Mouse (Mus musculus): ENCODE measurements around the gene Tmem231.
"Not testable (repeated sequence)": the region's sequence is repeated elsewhere in the genome, so short reads cannot be mapped to it uniquely, and the experiment has no call there.

Gene Tmem231

DNA sequence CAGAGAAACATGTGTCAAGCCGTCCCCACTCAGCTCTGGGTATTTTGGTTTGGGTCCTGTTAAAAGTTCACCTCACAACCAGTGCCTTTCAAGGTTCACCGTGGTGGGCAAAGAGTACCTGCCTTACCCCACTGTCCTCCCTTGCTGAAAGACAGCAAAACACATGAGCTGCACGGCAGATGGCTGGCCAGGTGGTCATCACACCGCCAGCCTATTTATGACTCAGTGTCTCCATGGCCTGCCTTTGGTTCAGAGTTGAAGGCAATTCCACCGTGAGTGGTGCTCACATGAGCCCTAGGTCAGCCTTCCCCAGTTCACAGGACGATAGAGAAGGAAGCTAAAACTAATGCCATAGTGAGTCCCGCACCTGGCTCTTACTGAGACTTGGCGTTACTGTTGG lies 14.3 kb upstream of the Tmem231 start:
- no peak for DNase-seq (ENCODE audit: low spot score)

DNA sequence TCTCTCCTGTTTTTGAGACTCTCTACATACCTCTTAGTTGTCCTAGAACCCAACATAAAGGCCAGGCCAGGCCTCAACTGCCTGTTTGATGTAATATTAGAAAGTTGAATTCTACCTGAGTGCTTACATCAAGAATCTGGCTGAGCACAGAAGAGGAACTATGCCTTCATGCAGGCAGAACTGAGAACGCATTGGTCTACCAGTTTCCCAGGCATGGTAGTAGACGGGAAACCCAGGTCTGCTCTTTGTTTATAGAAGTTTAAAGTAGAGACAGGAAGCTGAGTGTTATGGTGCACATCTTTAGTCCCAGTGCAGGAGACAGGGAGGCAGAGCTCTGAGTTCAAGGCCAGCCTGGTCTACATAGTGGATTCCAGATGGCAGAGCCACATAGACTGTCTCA lies 13.5 kb upstream of the Tmem231 start:
- no peak for DNase-seq (ENCODE audit: low spot score)

- no peak for DNase-seq (ENCODE audit: low spot score)
Measured at GRCm38 (mm10) chr8:111943544-111943943, 9.9 kb upstream of the Tmem231 start.

- DNase-seq (ENCODE audit: low spot score): peak; percentile 55
Measured at GRCm38 (mm10) chr8:111941101-111941454, 7.4 kb upstream of the Tmem231 start.

DNA sequence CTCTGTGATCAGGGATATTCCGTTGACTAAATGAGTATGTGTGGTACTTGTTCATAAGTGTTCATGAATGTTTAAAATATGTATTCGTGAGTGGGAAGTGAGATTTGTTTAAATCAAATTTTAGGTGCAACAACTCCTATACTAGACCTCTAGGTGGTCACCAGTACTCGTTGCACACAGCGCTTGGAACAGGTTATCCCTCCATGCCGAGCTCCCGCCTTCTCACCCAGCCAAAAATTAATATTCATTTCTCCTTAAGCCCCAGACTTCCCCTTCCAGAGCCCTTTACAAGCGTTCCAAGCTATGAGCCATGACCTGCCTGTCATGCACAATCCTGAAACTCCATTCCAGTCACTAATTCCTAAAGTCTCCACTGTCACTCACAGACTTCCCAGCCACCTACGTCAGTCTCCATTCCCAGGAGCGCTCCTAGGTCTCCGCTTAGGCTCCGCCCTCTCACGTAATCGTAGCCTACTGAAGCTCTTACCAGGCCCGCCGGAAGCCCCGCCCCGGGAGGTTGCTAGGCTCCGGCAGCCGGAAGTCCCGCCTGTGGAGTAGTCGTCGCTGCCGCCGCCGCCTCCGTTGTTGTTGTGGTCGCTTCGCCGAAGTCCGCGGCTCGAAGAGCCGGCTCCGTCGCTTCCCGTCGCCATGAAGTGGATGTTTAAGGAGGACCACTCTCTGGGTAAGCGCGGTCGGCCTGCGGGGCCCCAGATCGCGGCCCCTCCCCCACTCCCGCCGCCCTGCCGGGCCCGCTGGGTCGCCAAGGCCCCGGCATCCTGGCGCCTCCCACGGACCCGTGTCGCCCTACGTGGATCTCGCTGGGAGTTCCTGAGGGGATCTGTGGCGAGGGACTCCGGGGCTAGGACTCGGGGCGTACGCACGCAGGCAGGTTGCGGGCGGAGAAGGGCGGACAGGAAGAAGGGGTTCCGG lies 6.8 kb upstream of the Tmem231 start, which contains the start of gene Gabarapl2:
TSS of gene Gabarapl2 (plus strand) at position 533 of the 930 bp plus-strand sequence.
- DNase-seq (ENCODE audit: low spot score): peak; percentile 99

DNA sequence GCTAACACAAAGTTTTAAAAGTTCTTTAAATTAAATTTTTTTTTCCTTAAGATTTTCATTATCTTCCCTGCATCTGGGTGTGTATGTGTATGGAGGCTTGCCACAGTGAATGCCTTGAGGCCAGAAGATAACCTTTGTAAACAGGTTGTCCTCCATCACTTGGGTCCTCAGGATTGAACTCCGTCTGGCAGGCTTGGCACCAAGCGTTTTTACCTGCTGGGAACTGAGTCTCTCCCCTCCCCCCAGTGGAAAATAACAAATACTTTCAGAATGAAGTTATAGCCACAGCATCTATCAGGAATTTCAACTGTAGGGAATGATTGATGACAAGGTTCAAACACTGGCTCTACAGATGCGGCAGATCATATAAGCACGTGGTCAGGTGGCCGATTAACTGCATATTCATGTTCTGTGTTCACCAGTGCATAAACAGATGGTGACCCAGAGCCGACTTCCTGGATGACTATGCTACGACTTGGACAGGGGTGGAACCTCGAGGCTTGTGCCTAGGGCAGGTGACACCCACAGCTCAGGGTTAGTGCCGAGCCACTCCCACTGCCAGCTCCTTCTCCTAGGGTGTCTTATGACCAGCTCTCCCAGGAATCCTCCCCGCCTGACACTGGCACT lies 5.9 kb upstream of the Tmem231 start:
- peak; percentile 69 for DNase-seq (ENCODE audit: low spot score)

GRCm38 (mm10) chr8:111938076-111938985 lies 4.7 kb upstream of the Tmem231 start:
- DNase-seq (ENCODE audit: low spot score): not testable (repeated sequence)

GRCm38 (mm10) chr8:111937184-111937583 lies 3.5 kb upstream of the Tmem231 start:
- no peak for DNase-seq (ENCODE audit: low spot score)

DNA sequence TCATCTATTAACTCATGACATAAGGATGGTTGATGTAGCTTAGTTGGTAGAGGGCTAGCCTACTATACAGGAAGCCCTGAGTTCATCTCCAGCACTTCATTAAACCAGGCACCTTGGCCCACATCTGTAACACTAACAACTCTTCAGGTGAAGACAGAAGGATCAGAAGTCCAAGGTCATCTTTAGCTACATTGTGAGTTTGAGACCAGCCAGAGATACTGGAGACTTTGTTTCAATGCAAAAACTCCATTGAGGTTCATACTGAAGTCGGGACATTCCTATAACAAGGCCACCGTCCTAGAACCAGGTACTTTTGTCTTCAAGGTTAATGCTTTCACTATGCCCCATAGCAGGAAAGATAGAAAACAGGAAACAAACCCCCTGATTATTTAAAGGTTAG lies 520 bp upstream of the Tmem231 start:
- DNase-seq (ENCODE audit: low spot score): no peak

DNA sequence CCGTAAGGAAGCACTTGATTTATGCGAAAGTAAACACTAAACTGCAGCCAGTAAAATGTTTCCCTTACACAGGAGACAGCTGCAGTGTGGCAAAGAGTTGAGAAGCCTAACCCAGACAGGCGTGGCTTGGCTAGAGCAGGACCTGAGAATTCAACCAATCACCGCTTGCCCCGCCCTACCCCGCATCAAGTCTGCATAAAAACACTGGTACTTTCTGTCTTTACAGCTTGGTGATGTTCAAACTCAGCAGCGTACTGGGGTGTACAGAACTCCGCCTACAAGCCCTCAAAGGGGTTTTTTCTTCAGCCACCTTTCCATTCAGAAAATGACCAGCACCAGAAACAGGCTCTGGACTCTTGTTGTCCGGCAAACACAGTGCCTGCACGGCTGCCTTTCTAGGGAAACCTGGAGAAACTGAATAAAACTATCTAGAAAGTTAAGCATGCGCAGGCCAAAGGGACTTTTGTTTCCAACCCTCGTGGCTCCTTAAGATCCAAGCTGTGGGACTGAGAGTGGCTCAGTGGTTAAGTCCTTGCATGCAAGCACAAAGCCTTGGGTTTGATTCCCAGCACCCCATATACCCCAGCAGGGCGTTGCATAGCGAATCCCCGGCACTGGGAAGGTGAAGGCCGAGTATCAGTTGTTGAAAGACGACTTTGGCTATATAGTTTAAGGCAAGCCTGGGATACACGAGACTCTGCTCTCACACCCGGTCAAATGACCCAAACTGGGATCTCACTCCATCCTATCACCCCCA lies 923 bp downstream of the Tmem231 start:
- peak; percentile 78 for DNase-seq (ENCODE audit: low spot score)

DNA sequence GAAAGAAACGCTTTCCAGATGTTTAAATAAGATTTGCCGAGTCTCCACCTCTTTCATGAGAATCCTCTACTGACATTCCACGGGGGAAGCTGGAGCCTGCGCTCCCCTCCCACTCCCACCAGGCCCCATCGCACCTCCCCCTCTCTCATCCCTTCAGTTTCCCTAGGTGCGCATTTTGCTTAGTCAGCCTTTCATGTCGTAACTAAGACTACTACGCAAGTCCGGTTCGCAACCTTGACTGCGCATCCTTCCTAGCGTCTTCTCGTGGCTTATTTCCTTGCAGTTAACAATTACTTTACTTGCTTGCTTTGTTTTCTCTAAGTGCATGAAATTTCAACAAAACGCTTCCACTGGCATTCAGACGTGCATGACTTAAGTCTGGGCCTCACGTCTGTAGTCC lies 2.0 kb downstream of the Tmem231 start:
- DNase-seq (ENCODE audit: low spot score): no peak

GRCm38 (mm10) chr8:111929648-111930344 lies 3.9 kb downstream of the Tmem231 start:
- DNase-seq (ENCODE audit: low spot score): no peak

DNA sequence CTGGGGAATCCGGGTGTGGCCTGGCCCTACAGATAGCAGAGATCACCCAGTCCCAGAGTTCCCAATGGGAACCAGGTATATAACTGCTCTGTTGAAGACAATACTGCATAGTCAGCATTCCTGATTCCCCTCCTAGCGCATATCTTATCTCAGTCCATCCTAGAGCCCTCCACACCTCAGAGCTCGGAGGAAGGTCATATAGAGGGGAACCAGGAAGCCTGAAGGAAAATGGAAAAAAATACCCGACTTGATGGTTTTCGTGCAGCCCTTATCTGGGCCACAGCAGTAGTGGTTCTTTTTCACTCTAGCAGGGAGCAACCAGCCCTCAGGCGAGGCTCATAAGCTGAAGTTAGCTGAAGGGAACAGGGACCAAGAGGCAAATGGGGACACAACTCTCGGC lies 8.7 kb downstream of the Tmem231 start:
- no peak for DNase-seq (ENCODE audit: low spot score)

- peak; percentile 66 for DNase-seq (ENCODE audit: low spot score)
Measured at GRCm38 (mm10) chr8:111923383-111923804, 10.3 kb downstream of the Tmem231 start.

DNA sequence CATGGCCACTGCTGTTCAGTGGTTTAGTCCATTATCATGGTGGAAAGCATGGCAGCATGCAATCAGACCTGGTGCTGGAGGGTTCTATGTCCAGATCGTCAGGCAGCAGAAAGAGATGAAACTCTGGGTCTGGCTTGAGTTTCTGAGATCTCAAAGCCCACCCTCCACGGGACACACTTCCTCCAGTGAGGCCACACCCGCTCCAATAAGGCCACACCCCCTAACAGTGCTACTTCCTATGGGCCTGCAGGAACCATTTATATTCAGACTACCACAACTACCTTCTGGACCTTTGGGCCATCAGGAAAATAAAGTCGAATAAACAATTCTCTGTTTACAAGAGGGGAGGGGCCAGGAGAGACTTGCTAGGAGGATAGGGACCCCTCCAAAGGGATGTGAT lies 12.7 kb downstream of the Tmem231 start:
- no peak for DNase-seq (ENCODE audit: low spot score)

- no peak for DNase-seq (ENCODE audit: low spot score)
Measured at GRCm38 (mm10) chr8:111919663-111920062, 14.0 kb downstream of the Tmem231 start.

GRCm38 (mm10) chr8:111912860-111913432 lies 20.7 kb downstream of the Tmem231 start:
- no peak for DNase-seq (ENCODE audit: low spot score)

DNA sequence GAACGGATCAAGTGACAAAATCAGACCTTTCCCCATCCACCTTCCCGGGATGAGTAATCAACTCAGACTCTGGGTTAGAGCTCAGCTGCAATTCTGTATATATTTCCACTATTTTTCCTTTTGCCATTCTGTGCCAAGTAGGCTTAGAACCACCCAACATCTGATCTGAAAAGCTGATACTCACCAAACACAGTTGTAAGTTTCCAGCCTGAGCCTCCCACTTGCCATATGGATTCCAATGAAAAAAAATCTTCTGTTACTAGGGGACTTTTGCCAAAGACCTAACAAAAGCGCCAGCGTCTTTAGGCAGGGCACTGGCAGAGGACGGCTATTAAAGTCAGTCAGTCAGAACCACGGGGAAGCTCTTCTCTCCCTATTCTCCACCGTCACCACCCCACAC lies 22.1 kb downstream of the Tmem231 start:
- no peak for DNase-seq (ENCODE audit: low spot score)

DNA sequence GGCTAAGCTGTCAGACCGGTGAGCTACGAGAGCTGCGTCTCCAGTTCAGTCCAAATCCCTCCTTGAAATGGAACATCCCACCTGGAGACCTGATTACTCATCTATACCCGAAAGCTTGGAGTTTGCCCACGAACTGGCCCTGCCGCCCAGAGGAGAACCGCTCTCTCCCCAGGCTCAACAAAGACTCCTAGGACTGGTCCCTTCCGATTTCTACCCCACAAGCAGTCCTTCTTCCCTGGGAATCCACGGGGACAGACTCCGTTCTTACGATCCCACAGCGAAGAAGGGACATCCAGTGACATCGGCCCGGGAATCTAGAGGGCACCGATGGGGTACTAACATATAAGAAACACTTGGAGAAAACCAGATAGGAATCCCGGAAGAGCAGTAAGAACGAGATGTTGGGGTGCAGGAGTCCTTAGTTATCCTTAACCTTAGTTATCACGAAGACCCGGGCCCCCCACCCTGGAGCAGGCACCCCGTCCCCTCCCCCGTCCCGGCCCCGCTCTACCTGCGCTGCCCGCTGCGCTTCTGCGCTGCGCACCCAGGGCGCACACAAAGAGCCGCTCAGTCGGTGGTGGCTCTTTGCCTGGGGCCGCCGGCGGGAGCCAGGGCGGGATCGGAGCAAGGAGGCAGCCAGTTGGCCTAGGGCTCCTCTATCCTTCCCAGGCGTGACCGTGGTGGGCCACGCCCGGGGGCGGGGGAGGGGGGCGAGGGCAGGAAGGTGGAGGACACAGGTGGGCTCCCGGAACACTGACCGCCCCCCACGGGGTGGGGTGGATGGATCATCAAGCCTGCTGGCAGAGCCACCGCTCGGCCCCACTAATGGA lies 23.8 kb downstream of the Tmem231 start, which contains the start of gene Chst5:
TSS of gene Chst5 (minus strand) at position 827 of the 830 bp plus-strand sequence.
- DNase-seq (ENCODE audit: low spot score): peak; percentile 4

Measured in urinary bladder, postnatal 14 days (tissue).